Mouse (Mus musculus): ENCODE results near the gene Bcas2. TPM values are rescaled to one million over a fixed set of nuclear protein-coding genes. Genes with fewer than 3 reads are reported as not detected.

The Bcas2 gene
- 6.2 and 11.8 TPM in 2 replicates for polyA plus RNA-seq (2012; rRNA removed; ENCODE audit: low replicate concordance)

DNA sequence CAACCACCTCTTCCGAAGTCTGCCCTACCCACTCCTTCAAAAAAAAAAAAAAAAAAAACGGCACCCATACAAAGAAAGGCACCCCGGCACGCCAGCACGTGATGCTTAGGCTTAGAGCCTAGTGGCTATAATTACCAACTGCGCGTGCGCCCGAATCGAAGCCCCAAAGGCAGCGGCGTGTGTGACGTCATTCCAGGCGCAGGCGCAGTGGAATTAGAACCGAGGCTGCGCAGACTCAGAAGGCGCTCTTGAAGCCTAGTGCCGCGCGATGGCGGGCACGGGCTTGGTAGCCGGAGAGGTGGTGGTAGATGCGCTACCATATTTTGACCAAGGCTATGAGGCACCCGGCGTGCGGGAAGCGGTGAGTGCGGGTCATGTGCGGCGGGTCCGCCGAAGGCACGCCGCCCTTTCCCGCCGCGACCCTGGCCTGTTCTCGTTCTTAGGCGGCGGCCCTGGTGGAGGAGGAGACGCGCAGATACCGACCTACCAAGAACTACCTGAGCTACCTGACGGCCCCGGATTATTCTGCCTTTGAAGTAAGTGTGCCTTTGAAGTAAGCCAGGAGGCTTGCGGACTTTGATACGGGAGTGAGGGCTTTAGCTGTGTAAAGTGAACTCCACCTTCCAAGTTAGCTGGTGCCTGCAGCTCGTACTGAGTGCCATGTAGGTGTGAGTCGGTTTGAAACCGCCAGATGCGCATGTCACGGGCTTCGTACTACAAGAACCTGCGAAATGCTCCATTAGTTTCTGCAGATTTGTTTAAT lies at the start of gene Bcas2:
TSS of gene Bcas2 (plus strand) at position 151 of the 763 bp plus-strand sequence.

Other genes with a start within 250 kb of the Bcas2 start
- gene Sycp1, start 235.6 kb upstream of the Bcas2 start, polyA plus RNA-seq (2012; rRNA removed; ENCODE audit: low replicate concordance) = not detected in 2 replicates
- not detected in 2 replicates for gene Nr1h5, start 207.5 kb upstream of the Bcas2 start, polyA plus RNA-seq (2012; rRNA removed; ENCODE audit: low replicate concordance)
- 9.8 and 11.8 TPM in 2 replicates for gene Sike1, start 175.9 kb upstream of the Bcas2 start, polyA plus RNA-seq (2012; rRNA removed; ENCODE audit: low replicate concordance)
- gene Csde1, start 151.2 kb upstream of the Bcas2 start, polyA plus RNA-seq (2012; rRNA removed; ENCODE audit: low replicate concordance) = 3.5 and 3.6 TPM in 2 replicates
- 5.8 and 6.9 TPM in 2 replicates for gene Nras, start 113.4 kb upstream of the Bcas2 start, polyA plus RNA-seq (2012; rRNA removed; ENCODE audit: low replicate concordance)
- gene Ampd1, start 97.6 kb upstream of the Bcas2 start, polyA plus RNA-seq (2012; rRNA removed; ENCODE audit: low replicate concordance) = not detected in 2 replicates
- 0.05 and 0.11 TPM in 2 replicates for gene Dennd2c, start 69.1 kb upstream of the Bcas2 start, polyA plus RNA-seq (2012; rRNA removed; ENCODE audit: low replicate concordance)
- 1.2 and 2.3 TPM in 2 replicates for gene Trim33, start 107.6 kb downstream of the Bcas2 start, polyA plus RNA-seq (2012; rRNA removed; ENCODE audit: low replicate concordance)